Mouse (Mus musculus) right cerebral cortex, postnatal 4 days (tissue): ENCODE results near the gene Fgf18.

Source experiments
- DNase-seq: peaks from one replicate; pipeline ENCODE4 v3.0.0-alpha.2; 2022

The Fgf18 gene

GRCm38 (mm10) chr11:33110111-33110510, 37.1 kb downstream of the Fgf18 start:
- no peak for DNase-seq

GRCm38 (mm10) chr11:33107540-33107939, 39.7 kb downstream of the Fgf18 start:
- no peak for DNase-seq

- DNase-seq: no peak
Measured at GRCm38 (mm10) chr11:33104911-33105316, 42.3 kb downstream of the Fgf18 start.

- DNase-seq: no peak
Measured at GRCm38 (mm10) chr11:33103291-33103943, 43.8 kb downstream of the Fgf18 start.

GRCm38 (mm10) chr11:33100027-33100507, 47.1 kb downstream of the Fgf18 start:
- no peak for DNase-seq

GRCm38 (mm10) chr11:33099425-33099824, 47.8 kb downstream of the Fgf18 start:
- no peak for DNase-seq

GRCm38 (mm10) chr11:33098446-33098845, 48.8 kb downstream of the Fgf18 start:
- no peak for DNase-seq

GRCm38 (mm10) chr11:33097855-33098254, 49.3 kb downstream of the Fgf18 start:
- peak; percentile 35 for DNase-seq

- DNase-seq: no peak
Measured at GRCm38 (mm10) chr11:33089856-33090255, 57.3 kb downstream of the Fgf18 start.

GRCm38 (mm10) chr11:33088181-33088580, 59.0 kb downstream of the Fgf18 start:
- no peak for DNase-seq

- no peak for DNase-seq
Measured at GRCm38 (mm10) chr11:33086046-33086445, 61.2 kb downstream of the Fgf18 start.

GRCm38 (mm10) chr11:33085514-33085913, 61.7 kb downstream of the Fgf18 start:
- DNase-seq: no peak

GRCm38 (mm10) chr11:33085054-33085453, 62.1 kb downstream of the Fgf18 start:
- no peak for DNase-seq

- DNase-seq: no peak
Measured at GRCm38 (mm10) chr11:33084041-33084440, 63.2 kb downstream of the Fgf18 start.

GRCm38 (mm10) chr11:33081175-33081574, 66.0 kb downstream of the Fgf18 start:
- no peak for DNase-seq

GRCm38 (mm10) chr11:33080046-33080808, 67.0 kb downstream of the Fgf18 start:
- DNase-seq: no peak

GRCm38 (mm10) chr11:33079424-33079823, 67.8 kb downstream of the Fgf18 start:
- DNase-seq: no peak

GRCm38 (mm10) chr11:33078036-33078435, 69.2 kb downstream of the Fgf18 start:
- no peak for DNase-seq

- peak; percentile 38 for DNase-seq
Measured at GRCm38 (mm10) chr11:33075293-33075692, 71.9 kb downstream of the Fgf18 start.

- no peak for DNase-seq
Measured at GRCm38 (mm10) chr11:33074541-33074940, 72.7 kb downstream of the Fgf18 start.

- no peak for DNase-seq
Measured at GRCm38 (mm10) chr11:33071358-33071922, 75.8 kb downstream of the Fgf18 start.

- DNase-seq: peak; percentile 62
Measured at GRCm38 (mm10) chr11:33070520-33070919, 76.7 kb downstream of the Fgf18 start.
